Mouse (Mus musculus): Measurements from ENCODE around the gene Bach2.

Gene Bach2

DNA sequence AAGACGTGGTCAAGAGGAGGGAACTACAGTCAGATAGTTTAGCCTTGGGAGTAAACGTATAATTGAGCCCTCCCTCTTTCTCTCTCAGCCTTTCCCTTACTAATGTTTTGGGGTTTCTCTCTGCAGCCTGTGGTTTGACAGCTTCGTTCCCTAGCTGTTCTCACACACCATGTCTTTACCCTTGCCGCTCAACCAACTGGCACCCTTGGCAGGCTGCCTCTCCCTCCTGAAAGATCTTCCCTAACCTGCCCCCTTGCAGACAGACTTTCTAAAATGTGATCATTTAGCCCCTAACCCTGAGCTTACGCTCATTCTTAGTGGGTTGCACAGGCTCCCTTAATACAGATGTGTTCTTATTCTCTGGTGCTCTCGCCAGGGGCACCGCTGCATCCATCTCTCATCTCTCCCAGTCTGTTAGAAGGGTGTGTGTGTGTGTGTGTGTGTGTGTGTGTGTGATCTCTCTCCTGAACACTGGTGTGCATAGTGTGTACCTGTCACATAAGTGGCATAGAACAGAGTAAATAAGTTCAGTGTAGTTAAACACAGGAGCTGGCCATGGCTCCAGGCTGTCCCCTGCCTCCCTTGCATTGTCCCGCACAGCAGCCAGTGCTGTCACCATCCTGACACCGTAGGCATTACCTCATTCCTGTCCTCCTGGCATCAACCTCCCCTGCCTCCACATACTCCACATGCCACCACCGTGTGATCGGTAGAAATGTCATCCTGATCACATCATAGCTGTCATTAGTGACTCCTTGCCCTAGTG is 201.6 kb downstream of the Bach2 start:
- DNase-seq = peak; percentile 52 to 59

DNA sequence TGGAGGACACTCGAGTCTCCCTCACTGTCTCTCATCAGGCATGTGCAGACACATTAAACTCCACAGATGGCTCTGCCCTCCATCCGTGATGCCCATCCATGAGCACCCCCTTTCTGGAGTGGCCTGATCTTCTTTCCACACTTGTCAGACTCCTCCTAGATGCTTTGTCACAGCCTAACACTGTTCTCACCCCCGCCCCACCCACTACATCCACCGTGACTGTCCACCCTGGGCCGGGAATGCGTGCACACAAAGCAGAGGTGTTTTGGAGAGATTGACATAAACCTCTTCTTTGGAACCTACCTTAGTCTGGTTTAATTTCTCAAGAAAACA is 202.1 kb downstream of the Bach2 start:
- no peak for DNase-seq

DNA sequence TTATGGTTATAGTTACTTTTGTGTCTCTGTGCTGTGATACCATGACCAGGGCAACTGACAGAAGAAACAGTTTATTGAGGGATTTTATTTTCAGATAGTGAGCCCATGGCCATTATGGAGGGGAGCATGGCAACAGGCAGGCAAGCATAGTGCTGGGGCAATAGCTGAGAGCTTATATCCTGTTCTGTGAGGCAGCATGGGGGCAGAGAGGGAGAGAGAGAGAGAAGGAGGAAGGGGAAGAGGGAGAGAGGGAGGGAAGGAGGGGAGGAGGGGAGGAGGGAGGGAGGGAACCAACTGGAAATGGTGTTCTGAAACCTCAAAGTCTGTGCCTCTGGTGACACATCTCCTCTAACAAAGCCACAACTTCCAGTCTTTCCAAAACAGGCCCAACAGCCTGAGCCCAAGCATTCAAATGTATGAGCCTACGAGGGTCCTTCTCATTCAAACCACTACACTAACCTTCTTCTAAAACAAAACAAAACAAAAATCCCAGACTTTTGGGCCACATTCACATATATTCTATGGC is 206.1 kb downstream of the Bach2 start:
- DNase-seq = no peak

- DNase-seq = no peak
Observed at GRCm38 (mm10) chr4:32447850-32448249, 209.2 kb downstream of the Bach2 start.

DNA sequence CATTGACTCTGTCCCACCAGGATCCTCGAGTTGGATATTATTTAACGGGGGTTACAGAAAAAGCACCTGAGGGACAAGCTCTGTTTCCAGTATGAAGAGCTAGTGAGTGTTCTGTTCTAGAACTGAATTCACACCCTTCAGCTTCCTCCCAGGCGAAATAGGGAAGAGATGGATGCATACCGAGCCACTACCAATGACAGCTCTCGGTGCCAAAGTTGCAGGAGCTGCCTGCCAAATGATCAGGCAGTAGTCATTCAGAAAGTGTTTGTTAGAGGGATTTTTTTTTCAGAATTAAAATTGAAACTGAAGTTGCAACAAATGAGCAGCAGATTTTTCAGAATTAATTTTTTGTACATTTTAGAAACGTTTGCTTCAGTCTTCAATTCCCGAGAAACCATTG is 223.4 kb downstream of the Bach2 start:
- DNase-seq = no peak

GRCm38 (mm10) chr4:32463065-32463464 is 224.5 kb downstream of the Bach2 start:
- DNase-seq = no peak

- DNase-seq = no peak
Observed at GRCm38 (mm10) chr4:32464540-32464939, 225.9 kb downstream of the Bach2 start.

GRCm38 (mm10) chr4:32466031-32466430 is 227.4 kb downstream of the Bach2 start:
- DNase-seq = no peak

GRCm38 (mm10) chr4:32477977-32478660 is 239.5 kb downstream of the Bach2 start:
- no peak for DNase-seq

- no peak for DNase-seq
Observed at GRCm38 (mm10) chr4:32479231-32479630, 240.6 kb downstream of the Bach2 start.

DNA sequence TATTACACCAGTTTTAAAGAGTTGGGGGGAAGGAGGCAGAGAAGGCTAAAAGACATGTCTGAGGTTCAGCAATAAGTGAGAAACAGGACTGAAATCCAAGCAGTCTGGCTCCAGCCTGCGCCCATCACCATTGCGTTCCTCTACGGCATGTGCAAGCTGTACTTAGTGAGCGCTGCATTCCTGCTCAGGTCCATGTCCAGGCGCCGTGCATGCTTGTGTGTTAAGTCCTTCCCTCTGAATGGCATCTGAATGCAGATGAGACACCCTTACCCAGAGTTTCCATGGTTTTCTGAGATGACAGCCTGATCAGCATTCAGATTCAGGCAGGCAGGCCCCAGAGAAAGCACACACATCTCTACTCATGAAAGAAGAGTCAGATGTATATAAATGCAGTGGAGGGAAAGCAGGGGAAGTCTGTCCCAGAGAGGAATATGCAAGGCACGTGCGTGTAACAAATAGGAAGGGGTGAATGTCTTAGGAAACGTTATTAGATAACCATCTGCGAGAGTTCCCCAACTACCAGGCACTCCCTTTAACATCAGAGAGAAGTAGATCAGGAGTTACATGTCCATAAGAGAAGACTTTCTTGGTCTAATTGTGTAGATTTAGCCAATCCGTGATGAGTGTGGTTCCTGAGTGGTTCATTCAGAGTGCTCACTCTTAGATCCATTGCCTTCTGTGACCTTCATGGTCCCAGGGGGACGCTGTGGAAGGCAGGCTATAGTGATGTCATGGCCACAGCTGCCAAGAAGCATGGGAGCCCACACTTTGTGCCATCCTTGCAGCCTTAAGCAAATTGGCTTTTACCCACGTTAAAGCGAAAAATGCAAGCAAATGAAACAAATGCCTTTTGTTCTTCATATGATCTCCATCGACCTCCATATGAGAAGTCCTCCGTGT is 241.4 kb downstream of the Bach2 start:
- no peak for DNase-seq

DNA sequence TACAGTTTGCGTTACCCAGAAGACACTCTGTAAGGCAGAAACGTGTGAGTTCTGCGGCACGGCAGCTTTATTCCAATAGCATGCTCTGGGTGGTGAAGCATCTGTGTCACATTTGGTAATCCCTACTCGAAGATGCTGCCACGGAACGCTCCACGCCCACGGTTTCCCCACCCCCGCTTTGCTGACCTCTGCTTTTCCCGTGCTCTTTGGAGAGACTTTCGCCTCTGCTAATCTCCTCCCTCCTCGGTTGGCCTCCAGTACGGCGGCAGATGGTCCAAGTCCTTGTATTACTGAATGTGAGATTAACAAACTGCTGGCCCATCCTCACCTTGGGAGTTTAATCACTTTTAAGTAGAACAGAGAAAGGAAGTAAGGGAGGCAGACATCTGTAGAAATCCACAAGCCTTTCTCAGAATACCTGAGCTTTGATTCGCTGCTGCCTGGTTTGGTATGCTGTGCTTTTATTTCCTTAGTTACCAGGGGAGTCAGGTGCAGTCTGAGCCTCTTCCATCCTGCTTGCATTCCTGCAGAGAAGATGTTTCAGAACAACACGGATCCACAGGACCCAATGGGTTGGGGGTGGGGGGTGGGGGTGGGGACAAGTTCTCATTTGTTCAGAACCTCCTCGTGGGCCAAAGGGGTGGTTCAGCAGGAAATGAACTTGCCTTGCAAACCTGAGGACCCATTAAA is 242.9 kb downstream of the Bach2 start:
- peak; percentile 48 to 58 for DNase-seq

DNA sequence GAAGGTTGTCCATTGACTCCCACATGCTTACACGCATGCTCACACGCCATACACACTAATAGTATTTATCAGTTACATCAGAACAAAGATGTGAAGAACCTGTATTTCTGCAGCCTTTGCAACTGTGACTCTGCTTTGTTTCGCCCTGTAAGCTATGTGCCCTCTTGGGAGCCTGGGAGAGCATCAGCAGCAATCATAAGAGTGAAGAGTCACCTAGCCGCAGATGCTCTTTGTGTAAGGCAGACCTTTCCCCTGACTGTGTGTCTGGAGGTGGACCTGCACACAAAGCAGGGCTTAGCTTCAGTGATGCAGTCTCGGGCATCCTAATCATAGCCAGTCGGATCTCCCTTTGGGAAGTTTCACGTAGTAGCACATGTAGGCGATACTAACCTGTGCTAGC is 243.5 kb downstream of the Bach2 start:
- DNase-seq = no peak

GRCm38 (mm10) chr4:32482936-32483335 is 244.3 kb downstream of the Bach2 start:
- no peak for DNase-seq

DNA sequence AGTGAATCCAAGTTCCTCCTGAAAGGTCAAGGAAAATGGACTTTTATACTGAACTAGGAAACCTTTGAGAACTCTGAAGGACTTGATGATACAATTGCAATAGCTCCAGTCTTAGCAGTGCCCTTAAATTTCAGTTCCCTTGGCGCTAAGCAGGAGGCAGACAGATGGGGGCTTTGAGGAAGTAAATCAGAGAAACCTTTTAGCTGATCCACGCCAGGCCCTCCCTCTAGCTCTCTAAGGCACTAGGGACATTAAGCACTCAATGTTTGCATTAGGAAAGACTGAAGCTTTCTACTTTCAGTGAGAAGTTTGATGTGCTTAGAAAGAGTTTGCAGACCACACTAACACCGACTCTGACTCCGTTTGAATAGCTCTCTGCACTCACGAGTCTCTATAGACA is 247.2 kb downstream of the Bach2 start:
- DNase-seq = no peak

DNA sequence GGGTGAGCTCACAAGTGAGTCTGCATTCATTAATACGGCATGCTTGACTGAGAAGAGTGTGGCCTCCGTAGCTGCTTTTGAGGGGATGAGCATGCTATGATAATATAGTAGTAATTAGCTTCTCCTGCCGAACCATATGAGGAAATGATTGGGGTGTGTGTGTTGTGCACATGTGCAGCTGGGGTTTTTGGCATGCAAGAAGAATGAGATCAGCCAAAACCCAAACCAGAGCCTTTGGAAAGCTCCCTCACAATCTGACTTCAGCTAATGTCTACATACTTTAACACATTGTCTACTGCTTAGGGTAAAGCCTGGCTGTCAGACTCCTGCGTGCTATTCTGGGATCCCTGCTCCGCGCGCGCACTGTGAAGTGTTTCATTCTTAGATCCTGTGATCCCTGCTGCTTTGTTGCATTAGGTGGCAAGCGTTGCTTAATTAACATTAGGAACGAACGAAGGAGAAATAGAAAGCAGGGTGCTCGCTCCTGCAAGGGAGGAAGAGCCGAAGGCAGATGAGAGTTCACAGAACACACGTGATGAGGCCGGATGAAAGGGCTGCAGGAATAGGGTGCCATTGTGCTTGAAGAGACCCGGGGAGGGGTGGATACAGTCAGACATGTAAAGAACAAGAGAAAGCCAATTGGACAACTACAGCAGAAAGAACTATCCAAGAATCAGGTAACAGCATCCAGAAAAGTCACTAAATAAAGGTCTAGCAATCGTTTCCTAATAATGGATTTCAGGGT is 248.2 kb downstream of the Bach2 start:
- DNase-seq = no peak

GRCm38 (mm10) chr4:32489186-32489585 is 250.6 kb downstream of the Bach2 start:
- DNase-seq = no peak

DNA sequence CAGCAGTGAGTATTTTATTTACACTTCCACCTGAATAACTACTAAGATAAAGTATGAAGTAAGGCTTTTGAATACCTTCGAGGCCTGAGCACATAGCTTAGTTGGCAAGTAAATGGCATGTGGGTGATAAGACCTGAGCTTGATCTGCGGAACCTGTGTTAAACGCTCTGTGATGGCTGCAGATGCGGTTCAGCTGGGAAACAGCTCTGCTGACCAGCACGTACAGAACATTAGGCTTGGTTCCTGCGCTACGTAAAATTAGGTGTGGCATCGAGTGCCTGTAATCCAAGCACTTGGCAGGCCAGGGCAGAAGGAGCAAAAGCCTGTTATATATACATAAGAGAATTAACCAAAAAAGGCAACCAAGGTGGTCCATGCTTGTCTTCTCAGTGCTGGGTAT is 252.6 kb downstream of the Bach2 start:
- no peak for DNase-seq

GRCm38 (mm10) chr4:32492834-32493233 is 254.2 kb downstream of the Bach2 start:
- no peak for DNase-seq

DNA sequence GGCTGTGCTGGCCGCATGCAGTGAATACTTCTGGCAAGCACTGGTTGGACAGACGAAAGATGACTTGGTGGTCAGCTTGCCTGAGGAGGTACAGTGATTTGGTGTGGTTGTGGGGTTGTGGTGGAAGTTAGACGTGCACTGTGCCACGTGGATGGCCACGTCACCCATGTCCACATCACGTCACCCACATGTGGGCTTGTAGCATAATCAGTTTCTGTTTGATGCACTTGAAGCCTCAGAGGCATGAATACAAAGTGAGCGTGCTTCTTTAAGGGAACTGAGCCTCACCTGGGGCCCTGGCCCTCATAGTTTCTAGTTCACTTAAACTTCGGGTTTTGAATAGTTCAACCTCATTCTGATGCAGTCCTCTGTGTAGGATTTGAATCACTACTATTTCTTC is 263.2 kb downstream of the Bach2 start:
- DNase-seq = no peak

DNA sequence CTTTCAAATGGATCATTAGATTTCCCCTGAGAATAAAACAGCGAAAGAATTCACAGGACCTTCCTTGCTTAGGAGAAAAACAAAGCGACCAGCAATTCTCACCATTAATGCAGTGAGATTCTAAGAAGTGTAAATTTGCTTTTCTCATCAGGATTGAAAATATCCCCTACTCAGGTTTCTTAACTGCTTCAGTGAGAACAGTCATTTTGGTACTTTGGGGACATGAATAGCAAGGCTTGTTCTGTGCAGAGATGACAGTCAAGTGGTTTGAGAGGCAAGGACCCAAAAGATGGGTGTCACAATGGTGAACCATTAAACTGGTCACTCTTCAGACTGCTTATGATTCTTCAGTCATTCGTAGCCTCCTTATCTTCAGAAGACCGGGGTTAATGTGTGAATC is 263.6 kb downstream of the Bach2 start:
- DNase-seq = no peak

- DNase-seq = no peak
Observed at GRCm38 (mm10) chr4:32504236-32504635, 265.6 kb downstream of the Bach2 start.

Data from cerebellum, adult 18-20 months (tissue).